In genomic region chr2:151635362-151636014, GRCm38 (mm10) we compare ENCODE assay signal across 24 mouse cellular contexts. TPM values are rescaled to one million over a fixed set of nuclear protein-coding genes. Genes with fewer than 3 reads are reported as not detected.
DNase-seq lines count a peak whose midpoint lies in the region; ATAC-seq lines count a peak whose summit lies in the region.
"Had no signal": no experiment of that assay in that cellular context is flagged by ENCODE, and none has a peak within 500 bp of the region (broad histone marks: within the 10 kb centered on the region; RNA-seq: fewer than 3 reads in every experiment).

No protein-coding gene starts in this region.

- 0 out of 2 replicates have a peak, but pooled peaks cover 4% of the 10 kb centered on the region for H3K27me3 ChIP-seq in hindbrain, embryonic 14.5 days (ENCODE audit: control insufficient read depth, insufficient read depth, low read length)
- H3K27me3 ChIP-seq in hindbrain, embryonic 11.5 days (ENCODE audit: control insufficient read depth, insufficient read depth, low read length), result peaks cover 6% of the 10 kb centered on the region; the same call in 1 of the 2 replicates

- 62% methylated on average over 9 of the region's 9 CpGs for WGBS in hindbrain, embryonic 14.5 days
- WGBS in hindbrain, embryonic 11.5 days, result 80% methylated on average over 9 of the region's 9 CpGs

- H3K4me3 ChIP-seq in hindbrain, embryonic 14.5 days (replicated peaks; ENCODE audit: low read length), result no peak overlapping the region
- no peak overlapping the region for H3K4me3 ChIP-seq in hindbrain, embryonic 11.5 days (ENCODE audit: low read depth, low read length)
- H3K4me3 ChIP-seq: forebrain, embryonic 12.5 days; limb, embryonic 10.5 days; lung, embryonic 15.5 days; midbrain, embryonic 13.5 days had no signal

- H3K4me1 ChIP-seq in hindbrain, embryonic 14.5 days (replicated peaks; ENCODE audit: control insufficient read depth, insufficient read depth, low read length), result peaks cover 15% of the 10 kb centered on the region; the same call in 1 of the 2 replicates
- no peaks in the 10 kb centered on the region for H3K4me1 ChIP-seq in hindbrain, embryonic 11.5 days (replicated peaks; ENCODE audit: control insufficient read depth, insufficient read depth, low read length)

- ATAC-seq in hindbrain, embryonic 14.5 days (ENCODE audit: low FRiP score), result no peak
- ATAC-seq in hindbrain, embryonic 11.5 days (ENCODE audit: low FRiP score), result no peak
- ATAC-seq: activated CD4-positive, CD25-positive, alpha-beta regulatory T cell, adult 4 months; midbrain, embryonic 13.5 days; Patski had no signal

- 0 out of 2 replicates have a peak overlapping the region, but pooled peaks have one; percentile 13 for H3K9ac ChIP-seq in hindbrain, embryonic 14.5 days
- H3K9ac ChIP-seq in hindbrain, embryonic 11.5 days (ENCODE audit: low read depth, low read length), result no peak overlapping the region
- H3K9ac ChIP-seq: forebrain, embryonic 12.5 days; lung, embryonic 15.5 days; midbrain, embryonic 13.5 days had no signal

- H3K4me2 ChIP-seq in hindbrain, embryonic 14.5 days (replicated peaks), result no peak overlapping the region
- H3K4me2 ChIP-seq in hindbrain, embryonic 11.5 days (replicated peaks; ENCODE audit: low read depth, low read length), result no peak overlapping the region
- H3K4me2 ChIP-seq: forebrain, embryonic 12.5 days; liver, embryonic 11.5 days; lung, embryonic 15.5 days; midbrain, embryonic 13.5 days had no signal

- no peak overlapping the region; the same call in 1 of the 2 replicates for H3K27ac ChIP-seq in hindbrain, embryonic 14.5 days
- no peak overlapping the region for H3K27ac ChIP-seq in hindbrain, embryonic 11.5 days (ENCODE audit: low read depth, low read length)
- H3K27ac ChIP-seq: forebrain, embryonic 12.5 days; kidney, postnatal 0 days; limb, embryonic 10.5 days; lung, embryonic 15.5 days; midbrain, embryonic 13.5 days had no signal

- DNase-seq in cerebellum, adult 8-10 months, result peak; percentile 24
- no peak for DNase-seq in cerebellum, postnatal 36 days
- DNase-seq in hindbrain, embryonic 14.5 days (ENCODE audit: low spot score), result no peak
- DNase-seq in hindbrain, embryonic 11.5 days (ENCODE audit: low spot score), result no peak
- peak; percentile 37 for DNase-seq in lung, postnatal 10 days
- no peak for DNase-seq in lung, postnatal 36 days
- no peak for DNase-seq in heart, postnatal 4 days
- no peak for DNase-seq in spleen, postnatal 36 days (ENCODE audit: low spot score in 2 of 2)
- DNase-seq: gastrocnemius, postnatal 10 days; heart, adult 18-20 months had no signal

- no peaks in the 10 kb centered on the region for H3K9me3 ChIP-seq in hindbrain, embryonic 14.5 days (ENCODE audit: control insufficient read depth, low read length)
- H3K9me3 ChIP-seq in hindbrain, embryonic 11.5 days (ENCODE audit: control insufficient read depth, low read length), result no peaks in the 10 kb centered on the region
- H3K9me3 ChIP-seq: forebrain, embryonic 12.5 days; limb, embryonic 10.5 days; lung, embryonic 15.5 days; midbrain, embryonic 13.5 days had no signal

- no peaks in the 10 kb centered on the region for H3K36me3 ChIP-seq in hindbrain, embryonic 14.5 days (replicated peaks; ENCODE audit: control insufficient read depth, insufficient read depth)
- H3K36me3 ChIP-seq in hindbrain, embryonic 11.5 days (ENCODE audit: control insufficient read depth, insufficient read depth, low read length), result no peaks in the 10 kb centered on the region
- H3K36me3 ChIP-seq: forebrain, embryonic 12.5 days; limb, embryonic 10.5 days; lung, embryonic 15.5 days; midbrain, embryonic 13.5 days had no signal

RNA-seq across cellular contexts. Expression of gene Snph, which starts 3.1 kb away (rescaled TPM):
- 24.6 and 25.4 TPM in 2 replicates for polyA plus RNA-seq in hindbrain, embryonic 14.5 days (2014; fragmentation: Nextera tagmentation; extraction: Ambion mirVana)
- polyA plus RNA-seq in hindbrain, embryonic 11.5 days (2014; fragmentation: Nextera tagmentation; extraction: Ambion mirVana), result 2.3 and 2.7 TPM in 2 replicates
- total RNA-seq in heart, postnatal 4 days (2021), result 1 to 10 TPM; 2.2 TPM
- total RNA-seq: hematopoietic stem cell, adult 5-6 weeks; megakaryocyte progenitor cell, adult 5-6 weeks; neutrophil, adult 5-6 weeks had no signal

RNA-seq across cellular contexts. Expression of gene Rad21l, which starts 32.8 kb away (rescaled TPM):
- polyA plus RNA-seq in hindbrain, embryonic 14.5 days (2014; fragmentation: Nextera tagmentation; extraction: Ambion mirVana), result 0.29 and 0.35 TPM in 2 replicates
- polyA plus RNA-seq in hindbrain, embryonic 11.5 days (2014; fragmentation: Nextera tagmentation; extraction: Ambion mirVana), result 0.17 TPM in 1 of 2 replicates, not detected in the other
- total RNA-seq in heart, postnatal 4 days (2021), result not detected
- total RNA-seq: gastrocnemius, postnatal 10 days; heart, adult 18-20 months; hematopoietic stem cell, adult 5-6 weeks; megakaryocyte progenitor cell, adult 5-6 weeks; neutrophil, adult 5-6 weeks had no signal
- polyA plus RNA-seq: activated CD4-positive, CD25-positive, alpha-beta regulatory T cell, adult 4 months; forebrain, embryonic 12.5 days; heart, embryonic 14.5 days; intestine, embryonic 14.5 days; kidney, postnatal 0 days; limb, embryonic 10.5 days; liver, embryonic 11.5 days; midbrain, embryonic 13.5 days; Patski; urinary bladder, adult 2 months had no signal

Comparison
In these comparisons a context has a peak if more than half of its experiments do, and no peak if none do; other contexts are left out.
1. DNase-seq: peak in cerebellum, adult 8-10 months (single experiment) and lung, postnatal 10 days (single experiment); none in cerebellum, postnatal 36 days (0 of 2), hindbrain, embryonic 14.5 days (single experiment), hindbrain, embryonic 11.5 days (single experiment), lung, postnatal 36 days (single experiment), heart, postnatal 4 days (single experiment) and spleen, postnatal 36 days (0 of 2).